Mouse (Mus musculus): ENCODE measurements around the gene Pigk. TPM values are rescaled to one million over a fixed set of nuclear protein-coding genes. Genes with fewer than 3 reads are reported as not detected.

The Pigk gene
- total RNA-seq, 2 experiments from 2014 or later = 23.1 to 29.8 TPM

DNA sequence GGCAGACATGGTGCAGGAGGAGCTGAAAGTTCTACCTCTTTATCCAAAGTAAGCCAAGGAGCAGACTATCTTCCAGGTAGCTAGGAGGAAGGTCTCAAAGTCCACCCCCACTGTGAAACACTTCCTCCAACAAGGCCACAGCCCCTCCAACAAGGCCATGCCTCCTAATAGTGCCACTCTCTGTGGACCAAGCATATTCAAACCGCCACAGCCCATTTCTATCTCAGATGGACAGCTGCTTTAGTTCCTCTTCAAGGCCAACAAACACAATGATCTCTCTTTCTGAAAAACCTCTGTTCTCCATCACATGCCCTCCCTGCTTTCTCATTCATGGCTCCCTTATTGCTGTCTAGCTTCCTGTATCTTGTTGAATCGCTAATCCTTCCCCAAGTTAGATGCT, 218.6 kb downstream of the Pigk start:
- DNase-seq = no peak

DNA sequence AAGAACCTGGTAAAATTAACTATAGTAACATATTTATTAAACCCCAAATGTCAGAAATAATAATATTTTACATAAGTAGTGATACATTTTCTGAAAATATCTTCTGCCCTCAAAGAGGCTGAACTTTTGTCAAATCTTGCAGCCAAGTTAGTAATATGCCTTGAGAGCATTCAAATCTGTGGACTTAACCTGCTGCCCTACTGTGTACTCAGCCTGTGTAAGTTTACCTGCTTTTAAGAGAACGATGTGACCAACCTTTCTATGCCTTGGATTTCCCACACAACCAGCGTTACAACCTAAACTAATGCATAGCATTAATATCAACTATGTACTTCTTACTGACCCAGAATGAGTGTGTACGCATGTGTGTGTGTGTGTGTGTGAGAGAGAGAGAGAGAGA, 219.8 kb downstream of the Pigk start:
- no peak for DNase-seq

DNA sequence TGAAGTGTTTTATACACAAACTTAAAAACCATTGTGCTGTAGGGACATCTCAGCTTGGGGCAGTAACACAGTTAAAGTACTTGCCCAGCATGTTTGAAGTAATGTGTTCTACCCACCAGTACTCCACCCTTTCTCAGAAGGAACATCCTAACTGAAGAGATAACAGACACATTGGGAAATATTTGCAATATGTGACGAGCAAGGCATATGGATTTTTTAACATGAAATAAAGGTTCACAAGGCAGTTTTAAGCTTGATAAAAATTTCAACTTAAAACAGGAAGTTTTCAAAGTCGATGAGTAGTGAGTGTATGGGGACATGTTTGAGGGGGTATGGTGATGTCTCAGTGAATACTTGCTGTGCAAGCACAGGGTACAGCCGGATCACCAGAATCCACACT, 222.4 kb downstream of the Pigk start:
- DNase-seq = no peak

DNA sequence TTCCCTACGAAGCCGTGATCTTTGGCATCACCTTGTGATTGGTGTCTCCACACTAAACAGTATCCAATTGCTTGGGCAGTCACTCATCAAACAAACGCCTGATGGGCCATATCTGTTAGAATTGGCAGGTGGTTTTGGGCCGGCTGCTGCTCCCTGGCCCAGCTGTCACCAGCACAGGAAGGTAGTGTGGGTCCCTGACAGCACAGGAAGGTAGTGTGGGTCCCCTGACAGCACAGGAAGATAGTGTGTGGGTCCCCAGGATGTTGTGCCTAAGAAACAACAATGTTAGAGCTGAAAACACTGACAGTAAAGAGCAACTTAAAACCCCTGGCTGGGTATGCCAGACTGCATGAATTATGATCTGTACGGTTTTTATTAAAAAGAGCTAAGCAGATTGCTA, 227.8 kb downstream of the Pigk start:
- no peak for DNase-seq

DNA sequence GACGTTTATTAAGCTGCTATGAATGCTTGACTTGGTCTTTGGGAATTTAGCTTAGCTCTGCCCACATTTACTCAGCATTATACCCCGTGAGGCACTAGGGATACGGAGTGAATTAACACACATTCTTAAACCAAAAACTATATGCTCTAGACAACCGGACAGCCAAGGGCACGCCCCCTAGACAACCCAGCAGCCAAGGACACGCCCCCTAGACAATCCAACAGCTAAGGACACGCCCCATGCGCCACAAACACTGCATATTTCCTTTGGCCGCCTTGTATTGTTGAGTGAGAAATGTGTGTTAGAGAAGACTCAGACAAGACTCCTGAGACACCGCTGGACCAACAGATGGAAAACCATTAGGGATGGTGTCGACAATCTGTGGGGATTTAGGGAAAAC, 229.1 kb downstream of the Pigk start:
- DNase-seq = peak; percentile 17 to 24

DNA sequence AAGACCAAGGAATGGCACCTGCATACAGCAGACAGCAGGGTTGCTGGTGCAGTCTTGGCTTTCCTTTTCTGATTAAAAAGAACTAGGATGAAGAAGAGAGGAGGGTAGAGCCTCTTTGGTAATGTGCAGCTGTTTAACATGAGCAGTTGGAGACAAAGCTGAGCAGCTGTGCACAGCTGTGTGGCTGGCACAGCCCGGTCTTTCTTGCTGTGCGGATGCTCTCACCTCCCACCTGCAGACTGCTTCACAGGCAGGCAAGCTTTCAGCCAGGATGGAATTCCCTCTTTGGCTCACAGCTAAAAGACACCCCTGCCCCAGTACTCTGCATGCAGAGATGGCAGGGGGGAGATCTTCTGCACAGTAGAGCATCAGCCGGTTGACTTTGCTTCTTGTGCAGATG, 230.9 kb downstream of the Pigk start:
- DNase-seq = peak; percentile 10 to 13

DNA sequence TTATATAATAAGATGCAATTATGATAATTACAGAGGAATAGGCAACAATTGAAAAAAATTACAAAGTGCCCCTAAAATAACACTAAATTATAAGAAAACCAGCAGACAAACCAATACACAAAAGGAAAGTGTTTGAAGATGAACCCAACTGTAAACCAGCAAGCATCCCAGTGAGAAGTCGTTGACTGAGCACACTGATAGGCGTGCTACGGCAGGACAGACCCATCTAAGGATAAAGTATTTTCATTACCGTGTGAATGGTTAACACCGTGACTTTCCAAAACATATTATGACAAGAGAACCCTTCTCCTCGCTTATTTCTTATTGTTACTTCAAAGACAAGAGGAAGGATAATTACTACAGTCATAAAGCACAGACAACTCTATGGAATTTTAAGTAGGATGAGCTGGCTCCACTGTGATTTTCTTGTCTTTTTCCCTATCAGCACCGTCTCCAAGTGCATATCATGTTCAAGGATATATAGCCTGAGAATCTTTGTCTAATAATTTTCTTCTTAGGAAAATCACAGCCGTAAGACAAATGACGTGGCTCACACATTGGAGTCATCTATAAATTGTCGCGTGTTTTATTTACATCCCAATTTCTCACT, 233.2 kb downstream of the Pigk start:
- no peak for DNase-seq

DNA sequence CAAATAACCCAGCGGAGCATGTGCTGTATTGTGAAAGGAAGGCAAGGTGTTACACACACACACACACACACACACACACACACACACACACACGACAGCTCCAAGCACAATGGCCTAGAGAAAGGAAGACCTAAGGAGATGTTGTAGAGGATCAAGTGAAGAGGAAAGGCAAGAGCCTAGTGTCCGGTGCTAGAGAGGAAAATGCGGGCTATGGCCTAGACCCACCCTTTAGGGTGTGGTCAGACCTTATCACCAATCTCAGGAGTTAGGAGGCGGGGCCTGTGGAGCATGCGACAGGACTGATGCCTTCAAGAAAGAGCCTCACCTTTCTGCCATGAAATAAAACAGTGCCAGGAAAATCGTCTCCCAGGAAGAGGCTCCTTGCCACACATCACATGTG, 234.7 kb downstream of the Pigk start:
- DNase-seq = no peak

DNA sequence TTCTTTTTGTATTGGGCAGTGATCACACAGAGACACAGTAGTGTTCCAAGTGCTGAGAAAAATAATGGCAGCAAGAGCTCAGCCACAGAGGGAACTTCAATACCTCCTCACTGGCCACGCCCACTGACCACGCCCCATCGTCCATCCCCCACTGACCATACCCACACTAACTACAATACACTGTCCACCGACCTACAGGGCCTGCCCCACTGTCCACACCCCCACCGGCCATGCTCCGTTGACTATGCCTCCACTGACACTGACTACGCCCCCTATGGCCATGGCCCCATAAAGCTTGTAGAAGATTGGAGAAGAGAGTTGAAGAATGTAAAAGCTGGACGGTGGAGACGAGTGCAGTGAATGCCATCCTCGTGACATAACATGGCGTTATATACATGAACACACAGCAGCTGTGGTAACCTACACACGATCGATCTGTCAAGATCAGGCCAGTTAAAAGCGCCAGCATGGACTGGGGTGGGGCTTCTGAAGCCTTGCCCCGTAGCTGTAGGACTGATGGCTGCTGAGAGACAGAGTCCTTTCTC, 235.4 kb downstream of the Pigk start:
- no peak for DNase-seq

DNA sequence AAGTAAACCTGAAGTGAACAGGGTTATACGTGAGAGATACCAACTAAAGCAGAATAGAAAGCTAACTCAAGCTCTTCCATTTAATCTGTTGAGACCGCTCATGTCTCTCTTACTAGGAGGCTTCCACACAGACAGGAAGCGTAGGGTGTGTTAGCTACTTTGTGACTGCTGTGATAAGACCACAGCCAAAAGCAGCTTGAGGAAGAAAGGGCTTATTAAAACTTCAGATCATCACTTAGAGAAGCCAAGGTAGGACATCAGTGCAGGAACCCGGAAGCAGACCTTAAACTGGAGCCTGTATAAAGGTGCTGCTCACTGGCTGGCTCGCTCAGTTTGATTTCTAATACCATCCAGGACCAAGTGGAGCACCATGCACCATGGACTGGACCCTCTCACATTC, 236.4 kb downstream of the Pigk start:
- DNase-seq = no peak

DNA sequence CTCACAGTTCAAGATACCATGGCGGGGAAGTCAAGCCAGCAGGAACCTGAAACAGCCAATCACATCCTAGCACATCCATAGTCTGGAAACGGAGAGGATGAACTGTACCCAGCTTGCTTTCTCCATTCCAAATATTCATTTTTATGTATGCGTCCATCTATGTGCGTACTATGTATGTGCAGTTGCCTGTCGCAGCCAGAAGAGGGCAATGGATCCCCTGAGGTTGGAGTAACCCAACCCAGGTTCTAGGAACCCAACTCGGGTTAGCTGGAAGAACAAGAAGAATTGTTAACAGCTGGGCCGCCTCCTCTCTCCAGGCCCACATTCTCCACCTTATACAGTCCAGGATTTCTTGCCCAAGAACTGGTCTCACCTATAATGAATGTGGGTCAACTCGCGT, 237.0 kb downstream of the Pigk start:
- DNase-seq = no peak

DNA sequence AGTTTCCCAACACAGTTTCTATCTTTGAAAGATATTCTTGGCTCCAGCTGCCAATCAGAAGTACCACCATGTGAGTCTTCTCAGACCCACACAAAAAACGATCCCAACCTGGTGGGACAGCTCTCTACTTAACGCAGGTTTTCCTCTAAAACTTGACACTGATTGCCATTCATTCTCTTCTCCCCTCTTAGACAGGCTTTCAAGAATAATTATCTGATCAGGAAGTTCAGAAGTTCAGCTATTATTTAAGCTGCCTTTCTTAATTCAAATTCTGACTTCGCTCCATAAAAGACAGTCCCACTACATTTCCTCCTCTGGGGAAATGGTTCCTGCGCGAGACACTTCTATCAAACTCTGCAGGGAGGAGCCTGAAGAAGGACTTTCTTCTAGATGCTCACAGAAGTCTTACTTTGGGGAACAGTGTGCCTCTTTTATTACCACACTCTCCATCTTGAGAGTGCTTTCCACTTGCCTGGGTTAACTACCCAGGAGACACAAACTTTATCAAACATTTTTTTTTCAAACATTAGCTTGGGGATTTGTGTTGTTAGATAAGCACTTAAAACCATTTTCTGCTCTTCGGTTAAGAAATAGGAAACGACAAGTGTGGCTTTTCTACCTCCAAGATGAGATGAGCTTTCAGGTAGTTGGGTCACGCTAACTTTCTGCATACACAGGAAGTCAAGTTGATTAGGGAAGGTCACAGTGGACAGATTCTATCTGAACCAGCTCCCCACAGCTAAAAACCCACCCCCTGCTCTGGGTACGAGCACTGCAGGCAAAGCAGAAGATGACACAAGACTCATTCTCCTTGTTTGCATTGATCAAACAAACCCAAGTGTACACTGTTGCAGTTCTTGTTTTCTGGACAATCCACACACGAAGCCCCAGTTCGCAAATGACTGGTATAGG, 238.0 kb downstream of the Pigk start:
- no peak for DNase-seq

DNA sequence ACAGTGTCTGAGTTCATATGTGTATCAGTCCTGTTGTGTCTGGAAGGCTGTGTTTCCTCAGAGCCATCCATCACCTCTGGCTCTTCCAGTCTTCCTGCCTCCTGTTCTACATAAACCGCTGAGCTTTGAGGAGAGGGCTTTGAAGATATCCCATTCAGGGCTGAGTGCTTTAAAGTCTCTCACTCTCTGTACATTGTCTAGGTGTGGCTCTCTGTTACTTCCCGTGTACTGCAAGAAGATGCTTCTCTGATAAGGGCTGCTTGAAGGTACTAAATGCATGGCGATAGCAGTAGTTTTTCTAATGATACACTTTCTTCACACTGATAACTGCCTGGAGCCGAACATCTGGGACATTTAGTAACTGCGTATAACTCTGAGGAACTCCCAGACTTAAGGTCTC, 242.1 kb downstream of the Pigk start:
- DNase-seq = no peak

DNA sequence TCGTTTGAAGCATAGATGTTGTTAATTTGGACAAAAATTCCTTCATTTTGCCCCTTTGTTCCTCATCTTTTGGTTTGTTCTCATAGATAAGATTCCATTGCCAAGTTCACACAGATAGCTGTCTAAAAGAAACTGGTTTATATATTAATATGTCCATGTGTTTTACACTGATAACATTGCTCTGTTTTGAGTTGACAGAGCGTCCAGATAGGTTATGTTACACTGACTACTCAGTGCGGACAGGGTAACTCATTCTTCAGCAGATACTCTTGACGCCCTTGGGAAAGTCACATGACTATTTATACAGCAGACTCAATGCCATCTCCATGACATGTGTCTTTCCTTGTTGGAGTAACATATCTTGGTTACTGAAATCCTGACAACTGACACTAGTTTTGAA, 242.9 kb downstream of the Pigk start:
- no peak for DNase-seq

DNA sequence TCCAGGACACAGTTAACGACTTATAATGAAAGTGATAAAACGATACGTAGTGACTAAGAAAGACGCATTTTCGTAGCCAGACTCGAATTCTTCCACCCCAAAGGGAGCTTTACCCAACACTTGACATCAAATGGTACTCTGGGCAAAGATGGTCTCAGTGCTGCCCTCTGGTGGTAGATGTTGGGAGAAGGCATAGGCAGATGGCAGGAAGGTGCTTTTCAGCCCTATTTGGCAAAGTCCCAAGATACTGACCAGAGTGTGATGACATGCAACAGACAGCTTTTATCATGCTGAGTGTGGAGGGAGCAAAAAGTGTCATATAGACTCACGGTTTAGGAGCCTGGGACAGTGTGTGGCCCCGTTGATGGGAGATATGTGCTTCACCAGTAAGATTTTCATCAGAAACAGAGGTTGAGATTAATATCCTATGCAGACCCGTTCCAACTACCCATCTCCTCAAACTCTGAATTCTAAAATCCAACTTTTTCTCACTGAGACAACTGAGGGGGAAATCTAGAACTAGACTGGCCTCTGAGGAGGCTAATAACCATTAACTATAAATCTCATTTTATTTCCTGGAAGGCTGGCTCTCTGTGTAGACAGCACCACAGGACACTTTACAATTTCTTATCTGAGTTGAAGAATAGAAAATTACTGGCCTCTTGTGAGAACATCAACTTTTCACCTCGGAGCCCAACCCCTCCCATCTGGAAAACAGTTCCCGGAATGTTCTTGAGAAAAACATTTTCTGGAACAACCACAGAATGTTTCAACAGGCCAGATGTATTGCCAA, 244.7 kb downstream of the Pigk start:
- peak; percentile 34 to 58 for DNase-seq

DNA sequence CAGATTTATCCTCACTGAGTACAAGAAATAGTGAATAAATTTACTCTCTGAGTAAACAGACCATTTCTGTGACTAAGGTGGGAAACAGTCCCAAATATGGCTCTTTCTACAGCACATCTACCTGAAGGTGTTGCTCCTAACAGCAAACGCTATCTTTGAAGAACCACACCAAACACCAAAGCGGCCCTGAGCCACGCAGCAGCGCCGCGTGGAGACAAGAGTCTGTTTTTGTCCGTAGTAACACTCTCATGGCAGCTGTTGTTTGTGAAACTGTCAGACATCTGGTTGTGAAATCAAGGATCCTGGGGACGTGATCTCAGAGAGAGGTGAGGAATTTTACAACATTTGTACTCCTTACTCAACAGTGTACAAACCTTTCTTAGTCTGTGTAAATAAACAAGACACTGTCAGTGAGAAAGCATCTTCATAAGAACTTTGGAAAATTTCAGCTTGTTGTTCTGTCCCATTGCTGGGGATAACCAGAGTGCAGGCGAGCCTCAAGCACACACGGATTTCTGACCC, 248.0 kb downstream of the Pigk start:
- DNase-seq = no peak

DNA sequence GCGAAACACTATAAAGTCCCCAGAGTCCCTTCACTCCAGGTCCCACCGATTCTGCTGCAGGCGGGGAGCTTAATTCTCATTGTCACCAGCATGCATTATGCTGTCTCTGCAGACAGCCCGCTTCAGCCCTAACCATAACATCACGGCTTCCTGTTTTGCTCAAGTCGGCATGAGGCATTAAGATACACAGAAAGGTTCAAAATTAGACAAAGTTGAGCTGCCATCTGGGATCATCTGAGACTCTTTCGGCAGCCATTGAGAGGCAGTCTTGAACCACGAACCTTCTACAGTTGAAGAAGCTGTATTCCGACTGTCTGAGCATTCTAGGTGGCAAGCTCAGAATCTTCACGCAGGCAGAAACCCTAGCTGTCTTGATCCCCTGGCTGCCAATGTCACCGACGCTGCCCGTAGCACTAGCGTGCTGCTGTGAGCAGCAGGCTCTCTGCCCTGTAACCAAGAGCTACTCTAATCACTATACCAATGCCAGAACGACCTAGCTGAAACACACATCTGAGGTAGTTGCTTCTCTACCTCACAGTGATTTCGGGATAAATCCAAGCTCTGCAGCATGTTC, 256.0 kb downstream of the Pigk start:
- no peak for DNase-seq

DNA sequence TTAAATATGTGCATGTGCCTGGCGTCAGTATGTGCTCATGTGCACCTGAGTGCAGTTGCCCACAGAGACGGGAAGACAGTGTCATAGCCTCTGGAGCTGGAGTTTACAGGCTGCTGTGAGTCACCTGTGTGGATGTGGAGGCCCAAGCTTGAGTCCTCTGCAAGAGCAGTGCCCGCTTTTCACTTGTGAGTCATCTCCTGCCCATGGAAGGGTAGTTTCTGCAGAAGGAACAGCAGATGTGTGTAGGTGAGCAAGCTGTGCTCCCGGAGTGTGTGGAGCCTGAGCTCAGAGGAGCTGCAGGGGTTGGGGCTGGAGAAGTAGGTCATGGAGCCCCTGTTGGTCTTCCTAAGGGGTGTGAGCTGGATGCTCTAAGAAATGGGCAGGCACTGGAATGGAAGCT, 257.5 kb downstream of the Pigk start:
- DNase-seq = no peak

DNA sequence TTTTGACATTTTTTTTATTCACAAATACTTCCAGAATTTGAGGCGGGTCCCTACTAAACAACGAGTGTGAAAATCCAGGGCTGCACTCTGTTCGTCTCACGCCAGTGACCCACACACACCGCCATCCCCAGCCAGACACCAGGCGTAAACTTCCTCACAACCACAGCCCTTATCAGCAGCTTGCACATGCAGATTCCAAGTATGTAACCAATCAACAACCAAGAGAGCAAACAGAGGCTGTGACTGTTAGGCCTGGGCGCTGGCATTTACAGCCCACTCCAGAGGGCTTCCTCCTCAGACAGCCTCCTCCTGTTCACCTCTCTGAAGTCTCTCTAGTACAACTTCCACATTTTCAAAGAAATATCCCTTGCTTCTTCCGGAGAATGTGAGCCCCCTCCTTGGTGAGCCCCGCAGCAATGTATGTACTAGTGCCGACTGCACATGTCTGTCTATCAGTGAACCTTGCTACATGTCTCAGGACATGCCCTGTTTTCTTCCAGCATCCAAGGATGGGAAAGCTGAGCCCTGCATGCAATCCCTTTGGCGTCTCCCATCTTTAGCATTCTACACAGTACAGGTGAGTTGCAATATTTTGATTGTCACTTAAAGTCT, 265.7 kb downstream of the Pigk start:
- no peak for DNase-seq

DNA sequence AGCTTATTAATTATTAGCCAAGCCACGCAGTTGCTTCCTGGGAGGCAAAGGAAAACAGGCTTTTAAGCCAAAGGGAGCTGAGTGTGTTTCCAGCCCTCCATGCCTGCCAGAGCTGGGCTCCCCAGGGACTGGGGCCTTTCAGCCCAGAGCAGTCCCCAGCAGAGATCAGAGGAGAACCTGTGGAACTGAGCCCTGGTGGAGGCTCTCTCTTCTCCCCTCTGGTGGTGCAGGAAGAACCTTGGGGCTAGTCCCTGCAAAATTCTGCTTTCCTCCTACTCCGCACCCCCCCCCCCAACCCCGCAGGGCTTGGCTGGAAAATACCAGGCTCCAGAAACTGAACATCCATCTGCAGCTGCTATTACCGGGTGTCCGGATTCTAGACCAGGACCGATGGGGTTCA, 266.5 kb downstream of the Pigk start:
- DNase-seq = no peak

Measured in heart, adult 18-20 months (tissue).